ENCODE assay signal across 22 mouse cellular contexts in the genomic region with DNA sequence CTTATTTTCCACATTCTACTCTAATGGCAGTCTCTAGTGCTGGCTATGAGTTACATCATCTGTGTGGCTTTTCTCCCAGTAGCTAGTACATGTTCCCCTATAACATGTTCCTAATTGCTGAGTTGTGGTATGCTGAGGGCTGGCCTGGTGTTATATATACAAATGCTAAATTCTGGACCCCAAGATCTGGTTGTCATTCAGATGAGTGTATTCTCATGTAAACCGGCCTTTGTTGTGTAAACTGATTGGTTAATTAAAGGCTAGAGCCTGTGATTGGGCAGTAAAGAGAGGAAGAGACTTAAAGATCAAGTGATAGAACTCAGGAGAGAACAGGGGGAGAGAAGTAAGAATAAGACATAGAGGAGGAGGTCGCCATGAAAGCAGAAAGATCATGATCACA.
DNase-seq lines count a peak whose midpoint lies in the region; ATAC-seq and TF ChIP-seq lines count a peak whose summit lies in the region.
"Had no signal": no experiment of that assay in that cellular context is flagged by ENCODE, and none has a peak within 500 bp of the region (broad histone marks: within the 10 kb centered on the region; RNA-seq: fewer than 3 reads in every experiment).

No protein-coding gene starts in this region.

- no peak for ATAC-seq in lung, postnatal 0 days
- ATAC-seq: activated CD4-positive, CD25-positive, alpha-beta regulatory T cell, adult 4 months; forebrain, embryonic 14.5 days; hindbrain, postnatal 0 days had no signal

- no peaks in the 10 kb centered on the region for H3K27me3 ChIP-seq in lung, postnatal 0 days (replicated peaks; ENCODE audit: insufficient read depth, low read length)
- H3K27me3 ChIP-seq: CH12.LX; embryonic facial prominence, embryonic 15.5 days; hindbrain, embryonic 13.5 days had no signal

- no peak overlapping the region for H3K4me3 ChIP-seq in lung, postnatal 0 days (ENCODE audit: low read depth, low read length)
- H3K4me3 ChIP-seq in macrophage (ENCODE audit: inconsistent target): no peak overlapping the region
- H3K4me3 ChIP-seq: embryonic facial prominence, embryonic 15.5 days; erythroblast, embryonic 14.5 days; forebrain, embryonic 10.5 days; hindbrain, embryonic 13.5 days had no signal

- TF ChIP-seq CTCF in lung, postnatal 0 days (IDR thresholded peaks at IDR 0.05): no peak

- H3K36me3 ChIP-seq in lung, postnatal 0 days (ENCODE audit: insufficient read depth, low read length): no peaks in the 10 kb centered on the region
- H3K36me3 ChIP-seq in macrophage (ENCODE audit: inconsistent target): no peaks in the 10 kb centered on the region
- H3K36me3 ChIP-seq: embryonic facial prominence, embryonic 15.5 days; forebrain, embryonic 10.5 days; G1E; hindbrain, embryonic 13.5 days had no signal

- no peaks in the 10 kb centered on the region for H3K79me2 ChIP-seq in macrophage (ENCODE audit: inconsistent target)

- no peak overlapping the region for H3K4me2 ChIP-seq in lung, postnatal 0 days (replicated peaks; ENCODE audit: low read depth, low read length)
- H3K4me2 ChIP-seq: embryonic facial prominence, embryonic 15.5 days; hindbrain, embryonic 13.5 days had no signal

- peak overlapping the region; percentile 14; the same call in 1 of the 2 replicates for H3K27ac ChIP-seq in lung, postnatal 0 days (ENCODE audit: low read length)
- peak overlapping the region; percentile 55 for H3K27ac ChIP-seq in macrophage
- H3K27ac ChIP-seq: embryonic facial prominence, embryonic 15.5 days; forebrain, embryonic 10.5 days; hindbrain, embryonic 13.5 days; hindbrain, postnatal 0 days had no signal

- no peaks in the 10 kb centered on the region for H3K9me3 ChIP-seq in lung, postnatal 0 days (ENCODE audit: low read length)
- H3K9me3 ChIP-seq: embryonic facial prominence, embryonic 15.5 days; forebrain, embryonic 10.5 days; G1E; hindbrain, embryonic 13.5 days had no signal

- H3K4me1 ChIP-seq in lung, postnatal 0 days (ENCODE audit: insufficient read depth, low read depth, low read length): peaks cover 14% of the 10 kb centered on the region

- TF ChIP-seq EP300 in lung, postnatal 0 days (IDR thresholded peaks at IDR 0.05): no peak

- no peak overlapping the region for H3K9ac ChIP-seq in lung, postnatal 0 days (replicated peaks; ENCODE audit: low read depth)
- H3K9ac ChIP-seq: embryonic facial prominence, embryonic 15.5 days; hindbrain, embryonic 13.5 days had no signal

- WGBS in lung, postnatal 0 days: 66% methylated on average over 2 of the region's 2 CpGs
- 74% methylated on average over 2 of the region's 2 CpGs for WGBS in macrophage (ENCODE audit: missing documents)

- DNase-seq in lung, postnatal 0 days (ENCODE audit: low spot score): peak; percentile 36
- DNase-seq in lung, postnatal 36 days: no peak
- peak; percentile 92 for DNase-seq in R1 (ENCODE audit: low read depth, low spot score)
- no peak for DNase-seq in retina, embryonic 14.5 days (ENCODE audit: low spot score)
- no peak for DNase-seq in right cerebral cortex, adult 2 months (ENCODE audit: low spot score in 2 of 2)
- DNase-seq: adrenal gland, postnatal 25 days; cerebellum, adult 2 months; cerebellum, postnatal 14 days; embryo, embryonic 11 days; gastrocnemius, postnatal 10 days; heart, postnatal 10 days; heart, postnatal 4 days had no signal

Comparison
In these comparisons a context has a peak if more than half of its experiments do, and no peak if none do; other contexts are left out.
1. DNase-seq: peak in lung, postnatal 0 days (single experiment) and R1 (single experiment); none in lung, postnatal 36 days (single experiment), retina, embryonic 14.5 days (single experiment) and right cerebral cortex, adult 2 months (0 of 2).